Mouse (Mus musculus): ENCODE results near the gene Plcg1. TPM values are rescaled to one million over a fixed set of nuclear protein-coding genes. Genes with fewer than 3 reads are reported as not detected.

Gene Plcg1
- total RNA-seq, 2 experiments from 2014 or later: 39.4 to 56.8 TPM

Other genes starting within 250 kb of the Plcg1 start
- 100 to 1,000 TPM in 1 of 2 experiments, 10 to 100 TPM in 1; 83.5 to 105 TPM for gene Top1, start 85.4 kb upstream of the Plcg1 start, total RNA-seq (2021)
- gene Zhx3, start 141.7 kb downstream of the Plcg1 start, total RNA-seq (2021): 10 to 100 TPM; 50.5 to 91.1 TPM
- gene Lpin3, start 149.4 kb downstream of the Plcg1 start, total RNA-seq (2021): 10 to 100 TPM; 12.9 to 46.6 TPM
- not detected for gene Emilin3, start 181.0 kb downstream of the Plcg1 start, total RNA-seq (2021)

All from adrenal gland, adult 18-20 months (tissue).